Mouse (Mus musculus) c-Kit-positive CD71-positive TER-119-negative erythroid progenitor cells, embryonic 14.5 days (primary cell): Measurements from ENCODE around the gene Loxl1.

ENCODE experiments used
- DNase-seq: peaks from one replicate; pipeline ENCODE4 v3.0.0-alpha.2; 2013; ENCODE audit warnings: low read depth

Loxl1 gene

DNA sequence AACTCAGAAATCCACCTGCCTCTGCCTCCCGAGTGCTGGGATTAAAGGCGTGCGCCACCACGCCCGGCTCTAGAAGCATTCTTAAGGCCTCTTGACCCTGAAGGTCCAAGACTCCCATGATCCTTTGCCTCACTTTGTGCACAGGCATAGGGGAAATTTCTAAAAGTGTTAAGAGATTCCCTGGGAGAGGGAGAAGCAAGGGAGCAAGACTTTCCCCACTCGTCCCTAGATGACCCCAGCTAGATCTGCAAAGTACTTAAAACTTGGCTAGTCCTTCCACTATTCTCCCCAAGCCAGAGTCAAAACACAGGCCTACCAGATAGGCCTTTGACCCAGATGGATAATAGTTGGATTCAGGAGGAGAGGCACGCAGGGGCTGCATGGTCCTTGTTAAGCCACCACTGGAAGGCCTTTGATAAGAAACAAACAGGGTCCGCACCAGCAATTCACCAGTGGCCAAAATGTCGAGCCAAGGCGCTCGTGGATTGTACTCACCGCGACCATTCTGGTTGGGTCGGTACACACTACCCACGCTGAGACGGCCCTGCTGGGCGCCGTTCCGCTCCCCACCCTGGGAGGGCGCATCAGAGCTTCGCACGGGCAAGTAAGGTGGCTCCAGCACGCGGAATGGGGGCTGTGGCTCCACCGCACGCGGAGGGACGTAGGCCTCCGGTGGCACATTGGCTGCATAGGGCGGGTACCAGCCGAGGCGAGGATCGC is 1.6 kb downstream of the Loxl1 start:
- DNase-seq: no peak

DNA sequence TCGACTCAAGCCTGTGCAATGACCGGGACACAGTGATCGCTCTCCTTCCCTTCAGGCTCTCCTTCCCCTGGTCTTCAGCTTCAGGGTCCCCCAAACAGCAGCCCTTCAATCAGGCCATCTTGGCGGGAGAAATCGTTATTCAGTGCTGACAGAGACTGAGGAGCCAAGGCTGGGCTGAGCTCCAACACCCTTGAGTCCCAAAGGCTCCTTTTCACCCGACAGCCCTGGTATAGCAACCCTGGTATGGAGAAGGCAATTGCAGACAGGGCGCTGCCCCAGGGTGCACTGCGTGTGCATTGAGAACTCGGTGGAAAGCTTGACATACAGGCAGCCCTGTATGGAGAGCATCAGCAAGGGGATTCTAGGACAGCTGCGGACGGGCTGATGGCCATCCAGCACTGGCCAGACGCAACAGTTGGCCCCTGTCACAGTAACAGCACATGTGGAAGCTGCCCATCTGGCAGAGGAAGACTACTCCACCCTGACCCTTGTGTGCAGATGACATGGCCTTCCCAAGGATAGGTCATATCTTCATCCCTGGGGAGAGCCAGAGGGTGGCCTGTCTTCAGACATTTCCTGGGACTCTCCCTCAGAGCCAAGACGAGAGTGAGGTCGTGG is 2.8 kb downstream of the Loxl1 start:
- DNase-seq: no peak

DNA sequence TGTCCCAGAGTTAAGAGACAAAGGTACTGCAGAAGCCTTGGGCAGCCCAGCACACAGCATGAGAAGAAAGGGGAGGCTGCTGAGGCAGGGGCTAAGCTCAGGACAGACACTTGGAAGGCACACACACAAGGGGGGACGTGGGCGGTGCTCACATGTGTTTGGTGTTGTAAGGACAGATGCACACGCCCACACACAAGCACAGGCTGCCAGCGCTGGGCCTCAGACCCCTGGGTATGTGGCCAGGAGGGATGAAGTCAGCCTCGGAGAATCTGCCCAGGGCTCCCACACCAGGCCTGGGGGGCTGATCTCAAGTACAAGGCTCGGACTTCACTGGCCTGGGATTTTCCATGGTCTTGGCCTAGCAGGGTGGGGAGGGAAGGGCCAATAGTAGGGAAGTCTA is 4.6 kb downstream of the Loxl1 start:
- DNase-seq: no peak

DNA sequence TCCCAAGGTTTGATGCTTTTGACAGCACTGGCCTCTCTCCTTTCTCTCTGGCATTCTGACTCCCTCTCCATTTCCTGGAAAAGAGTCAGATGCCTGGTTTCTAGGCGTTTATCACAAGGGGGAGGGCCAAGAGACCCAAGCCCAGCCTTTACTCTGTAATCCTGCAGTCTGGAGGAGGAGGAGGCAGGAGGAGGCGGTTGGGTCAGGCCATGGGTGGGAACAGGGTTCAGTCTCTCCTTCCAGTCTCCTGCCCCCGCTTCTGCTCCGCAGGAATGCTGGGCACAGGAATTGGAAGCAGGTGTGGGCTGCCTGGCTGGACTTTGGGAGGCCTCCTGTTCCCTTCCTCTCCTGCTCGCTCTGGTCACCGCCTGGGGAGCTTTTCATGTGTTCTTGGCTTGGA is 7.3 kb downstream of the Loxl1 start:
- no peak for DNase-seq

DNA sequence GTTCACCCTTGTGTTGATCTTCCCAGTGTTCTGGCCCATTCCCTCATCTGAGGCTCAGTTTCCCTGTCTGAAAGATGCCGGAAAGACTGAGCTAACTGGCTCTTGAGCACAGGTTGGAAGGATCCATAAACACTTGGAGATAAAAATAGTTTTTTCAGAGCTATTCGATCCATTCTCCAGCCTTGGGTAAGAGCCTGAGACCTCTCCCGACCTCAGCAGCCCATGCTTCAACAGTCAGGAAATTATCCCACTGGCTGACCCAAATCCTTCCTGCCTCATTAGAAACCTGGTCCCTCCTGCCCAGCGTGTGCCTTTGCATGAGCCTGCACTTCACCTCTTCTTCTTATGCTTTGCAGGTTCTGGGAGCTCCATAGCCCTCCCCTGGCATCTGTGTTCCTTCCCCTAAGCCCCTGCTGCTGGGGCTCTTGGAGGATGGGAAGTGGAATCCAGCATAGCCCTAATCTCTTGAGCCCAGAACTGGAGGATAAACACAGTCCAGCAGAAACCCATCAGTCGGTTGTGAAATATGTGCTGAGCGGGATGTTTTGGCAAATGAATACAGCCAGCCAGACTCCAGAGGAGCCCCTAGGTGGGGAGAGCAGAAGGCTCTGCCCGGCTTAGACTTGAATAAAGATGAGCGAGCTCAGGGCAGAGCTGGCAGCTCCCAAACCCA is 9.3 kb downstream of the Loxl1 start:
- no peak for DNase-seq

DNA sequence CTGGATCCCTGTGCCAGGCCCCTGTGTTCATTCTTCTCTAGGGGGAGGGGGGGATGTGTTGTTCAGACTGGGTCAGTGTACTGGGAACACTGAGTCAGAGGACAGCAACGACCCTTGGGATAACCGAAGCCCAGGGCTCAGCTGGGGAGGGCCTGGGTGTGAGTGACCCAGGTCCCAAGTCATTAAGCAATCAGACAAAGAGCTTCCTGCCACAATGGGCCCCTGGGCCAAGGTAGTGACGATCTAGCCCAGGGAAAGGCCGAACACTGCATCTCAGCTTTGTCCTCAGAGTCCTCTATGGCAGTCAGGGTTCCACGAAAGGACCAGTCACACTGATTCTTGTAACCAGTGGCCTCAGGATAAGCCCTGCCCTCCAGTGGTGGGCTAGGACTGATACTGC is 9.9 kb downstream of the Loxl1 start:
- DNase-seq: no peak

DNA sequence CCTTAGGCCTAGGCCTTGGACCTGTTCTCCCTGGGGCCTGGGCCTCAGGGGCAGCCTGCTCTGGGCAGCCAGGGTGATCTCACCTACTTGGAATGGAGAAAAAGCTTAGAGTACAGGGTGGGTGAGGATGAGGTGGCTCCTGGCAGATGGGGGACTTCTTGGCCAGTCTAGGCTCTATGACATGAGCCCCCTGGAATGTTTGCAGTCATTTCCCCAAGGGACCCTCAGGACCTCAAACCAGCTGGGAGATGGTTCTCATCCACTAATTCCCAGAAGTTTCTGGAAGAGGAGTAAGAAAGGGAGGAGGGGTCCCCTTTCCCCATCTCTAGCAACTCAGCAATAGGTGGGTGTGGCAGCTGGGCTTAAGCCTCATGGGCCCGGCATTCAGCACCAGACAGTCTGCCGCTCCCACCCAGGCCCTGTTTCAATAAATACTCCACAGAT is 13.6 kb downstream of the Loxl1 start:
- no peak for DNase-seq

DNA sequence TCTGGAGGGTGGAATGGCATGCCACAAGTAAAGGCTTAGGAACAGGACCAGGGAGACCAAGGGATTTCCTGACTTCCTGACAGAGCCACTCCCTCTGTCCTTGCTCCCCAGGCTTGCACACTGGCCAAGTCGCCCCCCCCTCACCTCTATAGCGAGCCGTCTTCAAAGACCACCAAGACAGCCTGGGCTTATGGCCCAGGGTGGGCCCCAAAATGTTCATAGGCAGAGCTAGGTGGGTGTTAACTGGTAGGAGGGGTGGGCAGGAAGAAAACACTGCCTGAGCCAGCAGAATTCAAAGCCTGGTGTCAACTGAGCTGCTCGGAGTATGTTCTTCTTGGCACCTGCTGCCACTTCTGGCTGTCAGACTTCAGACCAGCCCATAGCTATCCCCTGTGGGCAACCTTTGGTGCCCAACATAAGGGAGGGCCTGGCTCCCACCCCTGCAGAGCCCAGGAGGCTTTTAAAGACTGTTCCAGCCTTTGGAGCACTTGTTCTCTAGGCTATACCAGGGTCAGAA is 15.0 kb downstream of the Loxl1 start:
- DNase-seq: no peak

DNA sequence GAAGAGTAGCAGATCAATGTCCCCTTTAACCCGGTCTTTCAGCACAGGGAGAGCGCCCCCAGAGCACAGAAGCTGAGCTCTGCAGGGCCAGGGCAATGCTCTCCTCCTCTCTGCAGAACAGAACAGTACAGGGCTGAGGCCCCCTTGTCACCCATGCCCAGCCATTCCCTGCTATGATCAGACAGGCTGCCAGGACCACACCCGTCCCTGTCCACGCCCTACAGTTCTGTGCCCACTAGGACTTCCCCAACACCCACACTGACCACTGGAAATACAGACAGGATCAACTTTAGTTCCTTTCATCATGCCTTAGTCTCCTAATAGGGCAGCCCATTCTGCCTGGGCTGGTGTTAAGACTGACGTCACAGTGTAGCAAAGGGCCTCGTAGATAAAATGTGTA is 15.9 kb downstream of the Loxl1 start:
- DNase-seq: no peak

DNA sequence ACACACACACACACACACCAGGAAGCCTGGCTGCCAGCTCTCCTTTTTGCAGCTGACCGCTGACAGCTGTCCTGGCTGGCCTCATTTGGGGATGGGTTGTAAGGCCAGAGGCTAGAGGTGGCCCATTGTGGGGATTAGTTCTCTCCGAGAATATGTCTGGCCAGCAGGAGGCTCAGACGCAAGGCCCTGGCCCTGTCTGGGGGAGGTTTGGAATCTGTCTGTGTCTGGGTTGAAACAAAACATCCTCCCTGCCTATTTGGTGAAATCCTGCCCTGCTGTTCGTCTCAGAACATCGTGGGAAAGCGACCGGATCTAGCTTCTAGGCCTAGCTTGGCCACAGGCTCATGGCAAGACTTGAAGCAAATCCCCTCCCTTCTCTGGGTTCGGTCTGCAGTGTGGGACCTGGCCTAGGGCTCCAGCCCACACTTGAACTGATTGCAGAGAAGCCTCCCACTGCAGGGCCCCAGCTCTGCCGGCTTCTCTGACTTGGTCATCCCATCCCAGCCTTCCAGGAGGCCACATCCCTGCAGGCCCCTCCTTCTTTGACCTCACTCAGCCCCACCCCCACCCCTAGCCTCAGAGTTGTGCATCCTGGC is 17.1 kb downstream of the Loxl1 start:
- no peak for DNase-seq

DNA sequence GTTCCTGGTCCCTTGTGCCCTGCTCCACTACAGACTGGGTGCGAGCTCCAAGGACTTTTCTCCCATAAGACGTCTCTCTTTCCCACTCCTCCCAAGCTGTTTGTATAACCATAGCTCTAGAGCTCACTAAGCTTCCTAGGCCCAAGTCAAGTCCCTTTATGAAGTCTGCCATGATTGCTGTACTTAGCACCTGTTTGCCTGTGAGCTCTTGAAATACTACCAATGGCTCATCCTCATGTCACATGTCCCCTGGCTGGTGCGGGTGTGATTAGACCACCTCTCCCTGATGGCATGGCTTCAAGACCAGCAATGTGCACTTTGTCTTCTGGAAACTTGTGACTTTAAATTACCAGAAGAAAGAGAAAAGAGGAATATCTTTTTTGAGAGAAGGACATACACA is 17.6 kb downstream of the Loxl1 start:
- no peak for DNase-seq

DNA sequence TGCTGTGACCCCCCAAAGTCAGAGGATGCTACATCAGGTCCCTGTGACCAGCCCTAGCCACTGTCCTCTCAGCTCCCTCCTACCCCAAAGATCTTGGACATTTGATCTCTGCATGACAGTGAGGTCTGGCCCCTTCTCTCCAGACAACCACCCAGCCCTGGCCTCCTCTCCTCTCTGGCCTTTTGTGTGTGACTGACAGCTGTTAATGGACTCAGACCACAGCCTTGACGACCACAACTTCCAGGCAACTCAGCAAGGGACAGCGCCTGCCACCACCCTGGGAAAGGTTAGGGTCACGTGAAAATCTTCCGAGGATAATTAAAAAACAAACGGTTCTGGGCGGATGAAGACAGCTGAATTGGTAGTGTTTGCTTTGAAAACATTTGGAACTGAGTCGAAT is 18.5 kb downstream of the Loxl1 start:
- no peak for DNase-seq

DNA sequence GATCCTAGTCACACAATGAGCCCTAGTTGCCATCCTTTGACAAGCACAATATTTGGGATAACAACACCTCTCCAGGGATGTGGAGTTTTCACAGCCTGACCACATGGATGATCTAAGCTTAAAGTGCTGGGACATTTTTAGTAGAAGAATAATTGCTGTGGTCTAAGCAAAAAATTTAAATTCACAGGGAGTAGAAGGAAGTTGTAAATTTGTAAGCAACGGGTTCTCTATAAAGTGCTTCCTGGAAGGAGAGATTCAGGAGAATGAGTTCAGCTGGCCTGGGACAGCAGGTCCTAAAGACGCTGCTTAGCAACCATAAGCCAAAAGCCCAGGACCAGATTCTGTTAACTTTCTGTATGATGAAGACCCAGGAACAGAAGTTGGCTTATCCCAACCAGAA is 23.1 kb downstream of the Loxl1 start:
- no peak for DNase-seq

DNA sequence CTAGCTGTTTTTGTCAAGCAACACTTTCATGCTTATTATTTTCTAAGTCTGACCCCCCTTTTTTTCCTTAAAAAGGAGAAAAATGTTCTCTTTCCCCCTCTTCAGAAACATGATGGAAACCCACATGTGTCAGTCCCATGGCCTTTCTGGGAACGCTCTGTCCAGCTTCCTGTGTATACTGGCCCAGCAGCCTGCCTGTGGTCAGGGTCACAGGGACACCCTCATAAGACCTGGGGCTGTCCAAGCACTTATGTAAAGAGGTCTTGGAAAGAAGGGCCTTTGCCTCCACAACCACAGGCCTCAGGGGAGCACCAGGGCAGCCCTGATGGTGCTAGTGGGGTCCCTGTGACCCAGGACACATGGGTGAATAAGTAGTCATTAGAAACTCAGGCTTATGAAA is 23.9 kb downstream of the Loxl1 start:
- DNase-seq: no peak

DNA sequence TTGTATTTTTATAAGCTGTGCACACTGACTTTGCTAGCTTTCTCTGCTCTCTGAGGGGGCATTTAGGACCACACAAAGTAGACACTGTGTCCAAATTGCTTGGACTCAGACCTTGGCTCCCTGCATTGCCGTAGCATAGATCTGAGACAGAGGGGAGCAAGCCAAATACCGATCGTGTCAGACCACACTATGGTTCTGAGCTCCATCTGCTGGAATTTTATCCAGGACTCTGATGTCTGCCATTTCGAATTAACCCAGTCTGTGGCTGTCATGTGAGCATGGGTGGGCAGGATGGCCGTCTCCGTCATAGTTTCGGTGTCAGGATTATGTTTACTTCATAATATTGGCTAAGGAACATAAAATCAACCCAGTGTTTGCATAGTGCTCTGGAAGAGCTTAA is 29.6 kb downstream of the Loxl1 start:
- no peak for DNase-seq

DNA sequence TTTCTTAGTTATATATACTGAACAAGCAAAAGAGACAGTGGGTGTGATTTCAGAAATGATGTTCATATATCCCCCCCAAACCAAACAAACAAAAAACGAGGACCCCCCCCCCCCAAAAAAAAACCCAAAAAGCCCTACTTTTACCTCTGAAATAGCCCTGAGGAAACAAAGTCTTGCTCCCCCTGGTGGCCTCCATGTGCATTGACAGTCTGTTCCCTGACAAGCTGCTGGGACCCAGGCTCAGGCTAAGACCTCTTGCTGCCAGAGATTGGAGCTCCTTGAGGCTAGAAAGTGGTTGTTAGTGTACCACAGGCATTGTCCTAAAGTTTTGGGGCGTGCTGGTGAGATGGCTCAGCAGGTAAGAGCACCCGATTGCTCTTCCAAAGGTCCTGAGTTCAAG is 31.4 kb downstream of the Loxl1 start:
- DNase-seq: peak; percentile 46

DNA sequence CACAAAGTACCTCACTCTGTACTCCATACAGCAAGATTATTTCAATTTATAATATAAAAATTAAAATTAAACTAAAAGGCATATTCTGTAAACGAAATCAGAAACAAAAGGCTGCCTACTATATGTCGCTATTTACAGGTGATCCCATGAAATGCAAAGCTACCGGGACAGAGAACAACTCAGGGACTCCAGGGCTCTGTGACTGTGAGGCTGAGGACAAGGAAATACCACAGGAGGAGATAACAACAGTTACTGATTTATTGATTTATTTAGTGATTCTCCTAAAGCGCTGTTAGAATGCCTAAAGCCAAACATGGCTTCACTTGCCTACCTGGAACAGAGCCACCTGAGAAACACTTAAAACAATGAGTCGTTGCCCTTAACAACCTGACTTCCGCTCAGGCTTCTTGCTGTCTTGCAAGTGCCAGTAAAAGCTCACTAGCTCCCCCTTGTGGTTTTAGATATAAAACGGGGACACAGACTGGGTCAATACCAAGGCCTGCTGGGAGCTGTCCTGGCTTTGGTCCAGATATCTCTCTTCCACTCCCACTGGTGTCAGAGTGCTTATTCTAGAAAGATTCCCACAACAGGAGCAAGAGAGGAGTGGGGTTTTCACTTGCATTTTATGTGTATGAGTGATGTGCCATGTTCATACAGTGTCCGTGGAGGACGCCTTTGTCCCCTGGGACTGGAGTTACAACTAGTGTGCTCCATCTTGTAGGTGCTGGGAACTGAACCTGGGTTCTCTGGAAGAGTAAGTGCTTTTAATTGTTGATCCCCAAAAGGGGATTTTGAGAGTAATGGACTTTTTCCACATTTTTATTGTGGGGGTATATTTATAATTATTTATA is 32.5 kb downstream of the Loxl1 start:
- DNase-seq: peak; percentile 82

DNA sequence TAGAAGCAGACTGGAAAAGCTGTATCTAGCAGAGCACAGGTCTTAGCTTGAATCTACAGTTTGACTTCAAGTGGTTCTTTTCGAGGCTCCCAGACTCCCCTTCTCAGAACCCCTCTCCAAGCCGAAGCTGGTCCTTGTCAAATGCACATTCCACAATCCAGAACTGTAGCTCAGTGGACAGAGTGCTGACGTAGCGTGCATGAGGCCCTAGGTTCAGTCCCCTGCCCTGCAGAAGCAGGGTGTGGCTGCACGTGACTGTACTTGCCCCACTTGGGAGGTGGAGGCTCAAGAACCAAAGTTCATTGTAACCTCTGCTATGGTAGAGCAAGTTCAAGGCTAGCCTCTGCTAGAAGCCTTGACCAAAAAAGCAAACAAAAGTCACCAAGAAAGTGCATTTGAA is 33.2 kb downstream of the Loxl1 start:
- no peak for DNase-seq

DNA sequence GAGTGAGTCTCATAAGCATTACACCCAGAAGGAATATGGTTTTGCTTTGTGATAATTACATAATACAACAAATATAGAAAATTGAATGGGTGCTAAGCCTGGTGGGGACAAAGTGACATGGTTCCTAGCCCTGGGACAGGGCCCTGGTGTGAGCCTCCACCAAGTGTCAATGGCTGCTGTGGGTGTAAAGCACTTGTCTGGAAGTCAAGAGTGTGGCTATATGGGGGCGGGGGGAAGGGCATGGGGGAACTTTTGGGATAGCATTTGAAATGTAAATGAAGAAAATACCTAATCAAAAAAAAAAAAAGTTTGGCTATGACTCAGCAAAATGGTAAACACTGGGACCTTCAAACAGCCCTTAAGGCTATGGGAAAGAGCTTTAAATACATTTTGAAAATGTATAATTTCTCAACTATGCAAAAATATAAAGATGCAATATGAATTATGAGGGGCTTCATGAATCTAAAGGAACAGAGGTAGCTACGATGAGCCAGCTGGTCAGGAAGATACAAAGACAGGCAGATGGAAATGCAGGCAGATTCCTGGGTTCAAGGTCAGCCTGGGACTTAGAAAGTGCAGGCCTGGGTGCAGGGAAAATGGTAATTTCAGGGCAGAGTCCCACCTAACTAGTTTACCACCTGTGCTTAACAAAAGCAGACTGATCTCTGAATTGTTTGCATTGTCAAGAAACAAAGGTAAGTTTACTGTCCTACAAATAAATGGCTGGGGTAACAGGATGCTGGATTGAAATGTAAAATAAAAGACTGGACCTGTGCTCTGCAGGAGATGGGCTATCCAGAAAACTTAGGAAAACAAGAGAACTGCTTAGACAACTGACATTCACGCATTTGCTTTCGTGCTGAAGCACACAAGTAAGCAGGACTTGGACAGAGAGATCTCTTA is 33.9 kb downstream of the Loxl1 start:
- DNase-seq: no peak

DNA sequence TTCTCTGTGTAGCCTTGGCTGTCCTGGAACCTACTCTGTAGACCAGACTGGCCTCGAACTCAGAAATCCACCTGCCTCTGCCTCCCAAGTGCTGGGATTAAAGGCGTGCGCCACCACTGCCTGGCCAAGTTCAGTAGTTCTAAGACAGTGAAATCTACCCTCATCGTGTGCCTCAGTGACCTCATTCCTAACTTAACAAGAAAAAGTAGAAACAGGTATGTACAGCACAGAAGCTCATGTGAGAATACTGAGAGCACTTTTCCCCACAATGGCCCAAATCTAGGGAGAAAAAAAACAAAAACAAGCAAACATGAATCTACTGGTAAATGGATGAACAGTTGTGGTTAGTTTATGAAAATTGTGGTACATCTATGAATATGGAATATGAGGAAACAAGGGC is 34.7 kb downstream of the Loxl1 start:
- no peak for DNase-seq

DNA sequence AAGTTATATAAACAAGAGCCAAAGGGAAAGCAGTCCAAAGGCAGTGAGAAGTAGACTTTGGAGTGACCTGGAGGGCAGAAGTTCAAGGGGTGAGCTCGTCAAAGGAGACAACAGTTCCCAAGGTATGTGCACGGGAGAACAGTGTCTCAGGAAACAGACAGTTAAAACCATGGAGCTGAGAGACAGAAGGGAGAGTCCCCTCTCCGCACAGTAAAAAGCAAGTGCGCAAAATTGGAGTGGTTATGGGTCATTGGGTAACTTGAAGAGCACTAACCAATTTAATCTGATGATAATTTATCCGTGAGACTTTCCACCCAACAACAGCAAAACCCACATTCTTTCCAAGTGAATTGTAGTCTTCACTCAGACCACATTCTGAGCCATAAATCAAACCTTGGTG is 36.6 kb downstream of the Loxl1 start:
- DNase-seq: no peak
